Mouse (Mus musculus): ENCODE measurements at regions not wholly inside any gene's neighbourhood (a gene's known extent, or its start where the extent isn't known, plus 50 kb on each side); places are given as distances from the start of the nearest gene placed in this dataset.

GRCm38 (mm10) chr8:79474679-79475078 lies 75.4 kb upstream of the Smad1 start:
- no peak overlapping the region for H3K27ac ChIP-seq (replicated peaks)
- no peak overlapping the region for H3K4me3 ChIP-seq
- H3K9me3 ChIP-seq = no peaks in the 10 kb centered on the region
- WGBS = 53% methylated on average over 8 of the region's 8 CpGs
- H3K27me3 ChIP-seq = no peaks in the 10 kb centered on the region
- no peaks in the 10 kb centered on the region for H3K36me3 ChIP-seq
- no peaks in the 10 kb centered on the region for H3K4me1 ChIP-seq (replicated peaks)
- H3K9ac ChIP-seq = no peak overlapping the region
- no peak for ATAC-seq (ENCODE audit: low FRiP score, low read depth)
- H3K4me2 ChIP-seq = no peak overlapping the region

GRCm38 (mm10) chr8:79452101-79452500 lies 52.8 kb upstream of the Smad1 start:
- no peak for ATAC-seq (ENCODE audit: low FRiP score, low read depth)
- Histone ChIP-seq H3K36me3 (no peaks in the 10 kb centered on the region), H3K9ac (no peak overlapping the region), H3K4me2 (no peak overlapping the region), H3K27ac (replicated peaks) (no peak overlapping the region), H3K27me3 (no peaks in the 10 kb centered on the region), H3K4me3 (no peak overlapping the region), H3K4me1 (replicated peaks) (no peaks in the 10 kb centered on the region), H3K9me3 (no peaks in the 10 kb centered on the region)

GRCm38 (mm10) chr8:79449453-79449852 lies 50.1 kb upstream of the Smad1 start:
- H3K4me3 ChIP-seq = no peak overlapping the region
- 83% methylated on average over 3 of the region's 3 CpGs for WGBS
- H3K36me3 ChIP-seq = no peaks in the 10 kb centered on the region
- no peaks in the 10 kb centered on the region for H3K9me3 ChIP-seq
- ATAC-seq (ENCODE audit: low FRiP score, low read depth) = no peak
- H3K4me2 ChIP-seq = no peak overlapping the region
- no peaks in the 10 kb centered on the region for H3K27me3 ChIP-seq
- H3K4me1 ChIP-seq (replicated peaks) = no peaks in the 10 kb centered on the region
- no peak overlapping the region for H3K27ac ChIP-seq (replicated peaks)
- no peak overlapping the region for H3K9ac ChIP-seq

Data from hindbrain, embryonic 15.5 days (tissue).